Mouse (Mus musculus) testis, adult 2 months (tissue): ENCODE measurements around the gene Il2ra.
"Not testable (repeated sequence)": the region's sequence is repeated elsewhere in the genome, so short reads cannot be mapped to it uniquely, and the experiment has no call there.

Experiments
- CTCF ChIP-seq: fragments of 200-500 bp; IDR thresholded peaks from 2 replicates; pipeline ENCODE4 v1.5.1; 2012; ENCODE audit warnings: low read depth, mild to moderate bottlenecking, inconsistent platforms, low read length, moderate library complexity; ENCODE audit not compliant: control insufficient read depth, insufficient read depth, insufficient replicate concordance
- POLR2A ChIP-seq: fragments of 200-500 bp; IDR thresholded peaks from 2 replicates; pipeline ENCODE4 v1.6.1; 2012; ENCODE audit warnings: low read depth, mild to moderate bottlenecking, inconsistent platforms, low read length, moderate library complexity; ENCODE audit not compliant: control insufficient read depth

DNA sequence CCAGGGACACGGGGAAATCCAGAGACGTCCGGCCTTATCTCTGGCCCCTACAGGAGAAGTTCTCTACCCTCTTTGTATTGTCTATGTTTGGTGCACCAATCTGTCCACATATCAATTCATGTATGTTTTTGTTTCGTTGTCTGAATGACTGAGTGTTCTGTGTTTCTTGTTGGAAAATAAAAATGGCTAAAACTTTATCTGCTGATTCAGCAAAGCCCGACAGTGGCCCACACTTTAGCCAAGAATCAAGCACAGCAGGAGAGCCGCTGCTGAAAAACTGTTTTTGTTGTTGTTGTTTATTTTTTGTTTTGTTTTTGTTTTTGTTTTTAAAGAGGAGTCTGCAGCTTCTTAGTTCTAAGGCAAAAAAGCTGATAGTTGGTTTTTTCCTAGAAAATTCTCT, 29.7 kb upstream of the Il2ra start:
- not testable (repeated sequence) for TF ChIP-seq POLR2A, CTCF
